Mouse (Mus musculus): ENCODE data around the gene Gramd1b.

GRCm38 (mm10) chr9:40337131-40337820 is 193.9 kb downstream of the Gramd1b start:
- no peak for TF ChIP-seq CTCF (IDR thresholded peaks at IDR 0.05; ENCODE audit: borderline replicate concordance, extremely low read depth, insufficient read depth, insufficient read length)
- TF ChIP-seq POLR2A (IDR thresholded peaks at IDR 0.05; ENCODE audit: borderline replicate concordance, extremely low read depth, insufficient read depth, insufficient read length, poor library complexity, severe bottlenecking): no peak

All from brain, embryonic 14.5 days (tissue).